9 mouse cellular contexts compared by ENCODE assay signal in the genomic region with DNA sequence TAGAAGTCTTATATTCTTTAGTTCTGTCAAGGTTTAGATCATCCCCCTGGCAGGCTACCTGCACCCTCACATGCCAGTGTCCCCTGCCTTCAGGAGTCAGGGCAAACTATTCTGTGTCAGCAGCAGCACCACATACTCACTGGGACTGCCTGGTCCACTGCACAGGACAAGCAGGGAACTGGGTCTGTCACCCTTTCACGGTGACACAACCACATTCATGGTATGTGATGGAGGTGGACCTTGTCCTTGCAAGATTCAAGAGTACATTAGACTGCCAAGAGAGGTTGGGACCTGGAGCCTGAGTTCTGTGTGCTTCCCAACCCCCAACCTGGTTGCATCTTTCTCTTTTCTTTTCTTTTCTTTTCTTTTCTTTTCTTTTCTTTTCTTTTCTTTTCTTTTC.
"Had no signal": no experiment of that assay in that cellular context is flagged by ENCODE, and none has a peak within 500 bp of the region (broad histone marks: within the 10 kb centered on the region; RNA-seq: fewer than 3 reads in every experiment).

No protein-coding gene starts in this region.

- H3K9ac ChIP-seq: hindbrain, embryonic 13.5 days; neural tube, embryonic 15.5 days had no signal

- H3K36me3 ChIP-seq: hindbrain, embryonic 13.5 days; limb, embryonic 10.5 days; midbrain, embryonic 10.5 days; neural tube, embryonic 15.5 days had no signal

- H3K4me2 ChIP-seq: hindbrain, embryonic 13.5 days; neural tube, embryonic 15.5 days had no signal

- H3K27me3 ChIP-seq: hindbrain, embryonic 13.5 days; neural tube, embryonic 15.5 days had no signal

- H3K4me3 ChIP-seq: hindbrain, embryonic 13.5 days; left cerebral cortex, adult 2 months; limb, embryonic 10.5 days; midbrain, embryonic 10.5 days; myocyte; neural tube, embryonic 15.5 days had no signal

- H3K27ac ChIP-seq: hindbrain, embryonic 13.5 days; hindbrain, postnatal 0 days; left cerebral cortex, adult 2 months; limb, embryonic 10.5 days; midbrain, embryonic 10.5 days; neural tube, embryonic 15.5 days; stomach, postnatal 0 days had no signal

- H3K9me3 ChIP-seq: hindbrain, embryonic 13.5 days; limb, embryonic 10.5 days; midbrain, embryonic 10.5 days; neural tube, embryonic 15.5 days had no signal

- DNase-seq: midbrain, embryonic 14.5 days had no signal

- ATAC-seq: hindbrain, postnatal 0 days had no signal

- H3K4me1 ChIP-seq: hindbrain, embryonic 13.5 days; limb, embryonic 10.5 days; midbrain, embryonic 10.5 days; neural tube, embryonic 15.5 days had no signal
